Mouse (Mus musculus) embryo, embryonic 11 days (tissue): ENCODE data around the gene C1qtnf1.
A peak's percentile ranks its signal among the peaks of the same experiment; 100 is the strongest.

Source experiments
- DNase-seq: peaks from one replicate; pipeline ENCODE4 v3.0.0-alpha.2; 2015

The C1qtnf1 gene

DNA sequence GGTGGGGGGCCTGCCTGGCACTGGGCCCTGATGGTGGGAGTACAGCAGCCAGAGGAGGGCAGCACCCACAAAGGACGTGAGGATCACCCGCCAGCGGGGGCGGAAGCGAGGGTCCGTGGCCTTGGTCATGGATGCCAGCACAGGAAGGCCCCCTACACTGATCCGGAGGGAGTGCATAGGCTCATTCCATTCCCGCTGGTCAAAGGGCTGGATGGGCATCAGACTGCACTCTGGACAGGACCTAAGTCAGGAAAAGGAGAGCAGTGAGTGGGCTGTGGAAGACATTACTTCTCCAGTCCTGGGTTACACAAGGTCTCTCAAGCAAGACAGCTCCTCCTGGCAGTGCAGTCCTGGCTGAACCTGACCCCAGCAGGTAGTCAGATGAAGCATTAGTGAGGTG lies 16.7 kb upstream of the C1qtnf1 start:
- DNase-seq, result no peak

GRCm38 (mm10) chr11:118412601-118413000 lies 15.4 kb upstream of the C1qtnf1 start:
- no peak for DNase-seq

- no peak for DNase-seq
Measured at GRCm38 (mm10) chr11:118413055-118413454, 14.9 kb upstream of the C1qtnf1 start.

DNA sequence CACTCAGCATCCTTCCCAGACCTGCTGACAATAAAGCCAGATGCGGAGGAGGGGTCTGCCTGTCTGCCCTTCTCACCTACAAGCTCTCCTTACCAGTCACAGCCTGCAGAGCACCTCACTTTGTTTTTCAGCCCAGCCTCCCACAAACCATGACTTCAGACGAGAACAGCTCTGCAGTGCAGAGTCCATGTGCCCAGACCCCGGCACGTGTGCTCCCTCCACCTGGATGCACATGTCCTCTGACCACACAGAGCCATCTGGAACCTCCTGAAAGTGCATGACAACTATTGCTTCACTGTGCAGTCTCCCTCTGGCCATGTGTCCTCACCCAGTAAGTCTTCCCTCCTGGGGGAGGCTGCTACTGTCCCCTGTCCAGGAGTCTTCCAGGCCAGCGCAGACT lies 13.7 kb upstream of the C1qtnf1 start:
- DNase-seq, result no peak

- no peak for DNase-seq
Measured at GRCm38 (mm10) chr11:118415630-118416029, 12.4 kb upstream of the C1qtnf1 start.

DNA sequence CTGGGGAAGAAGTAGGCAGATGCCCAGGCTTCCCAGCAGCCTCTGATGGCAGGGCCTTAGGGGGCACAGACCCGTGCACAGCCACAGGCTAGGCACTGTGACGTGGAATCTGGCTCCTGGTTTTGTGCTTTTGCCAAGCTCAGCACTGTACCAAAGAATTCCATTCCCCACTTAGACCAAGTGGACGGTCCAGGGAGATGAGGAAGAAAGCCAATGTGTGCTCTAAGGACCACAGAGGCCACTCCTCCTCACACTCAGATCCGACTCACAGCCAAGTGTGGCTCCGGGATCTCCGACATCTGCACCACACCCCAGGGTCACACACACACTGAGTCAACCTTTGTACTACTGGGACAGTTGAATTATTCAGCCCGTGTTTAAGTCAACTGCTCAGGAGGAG lies 12.0 kb upstream of the C1qtnf1 start:
- no peak for DNase-seq

- DNase-seq, result no peak
Measured at GRCm38 (mm10) chr11:118417496-118417895, 10.5 kb upstream of the C1qtnf1 start.

GRCm38 (mm10) chr11:118418442-118418833 lies 9.6 kb upstream of the C1qtnf1 start:
- DNase-seq, result no peak

DNA sequence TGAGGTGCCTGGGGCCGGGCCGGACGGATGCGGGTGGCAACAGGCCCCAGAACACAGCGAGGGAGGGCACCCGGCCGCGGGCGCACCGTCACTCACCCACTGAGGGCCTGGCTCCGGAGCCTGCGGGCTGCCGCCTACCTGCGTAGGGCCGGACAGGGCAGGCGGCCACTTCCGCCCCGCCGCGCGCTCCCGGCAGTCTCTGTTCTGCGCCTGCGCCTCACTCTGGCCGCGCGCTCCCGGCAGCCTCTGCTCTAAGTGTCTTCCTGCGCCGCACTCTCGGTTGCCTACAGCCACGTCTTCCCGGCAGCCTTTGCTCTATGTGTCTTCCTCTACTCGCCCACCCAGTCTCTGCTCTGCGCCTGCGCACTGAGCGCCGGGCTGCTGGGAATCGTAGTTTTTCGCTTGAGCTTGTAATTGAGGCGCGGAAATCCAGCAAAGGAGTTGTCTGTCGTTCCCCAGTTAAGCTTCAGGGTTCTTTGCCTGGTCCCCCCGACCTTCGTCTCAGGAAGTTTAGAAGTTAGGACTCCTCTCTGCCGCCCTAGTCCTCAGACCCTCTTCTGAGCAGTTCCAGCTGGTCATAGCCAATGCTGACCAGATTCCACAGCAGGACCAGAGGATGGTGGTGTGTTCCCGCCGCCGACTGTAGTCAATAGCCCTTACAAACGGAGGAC lies 9.0 kb upstream of the C1qtnf1 start, which contains the start of gene Cant1:
Gene Cant1 (minus strand): TSS at position 253 of the 671 bp plus-strand sequence.
- peak; percentile 99 for DNase-seq

- no peak for DNase-seq
Measured at GRCm38 (mm10) chr11:118420261-118420660, 7.7 kb upstream of the C1qtnf1 start.

DNA sequence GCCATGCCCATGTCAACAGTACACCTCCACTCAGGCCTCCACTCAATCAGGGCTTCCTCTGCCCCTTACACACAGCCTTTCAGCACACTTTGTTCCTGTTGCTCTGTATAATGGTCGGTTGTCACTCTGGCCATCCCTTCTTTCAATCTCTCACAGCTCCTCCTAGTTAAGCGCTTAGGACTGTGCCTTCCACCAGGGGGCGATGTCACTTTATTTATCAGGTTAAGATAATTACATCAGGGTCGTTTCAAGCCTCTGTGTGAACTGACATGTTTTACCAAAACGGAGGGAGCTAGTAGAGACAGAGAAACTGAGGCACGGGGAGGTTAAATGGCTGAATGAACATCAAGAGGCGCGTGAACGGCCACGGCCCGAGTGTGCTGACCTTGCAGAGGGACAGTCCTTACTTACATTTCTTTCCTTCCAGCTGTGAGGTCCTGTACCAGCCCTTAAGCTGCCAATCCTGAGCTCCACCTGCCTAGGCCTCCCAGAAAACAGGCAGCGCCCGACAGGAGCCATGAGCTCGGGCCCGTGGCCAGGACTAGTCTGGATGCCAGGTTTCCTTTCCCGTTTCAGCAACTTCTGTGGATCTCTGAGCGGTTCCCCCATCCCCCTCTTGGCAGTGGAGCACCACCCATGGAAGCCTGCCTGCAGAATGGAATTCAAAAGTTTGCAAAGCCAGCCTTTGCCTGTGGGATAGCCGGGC lies 4.6 kb upstream of the C1qtnf1 start:
- DNase-seq, result peak; percentile 93

- no peak for DNase-seq
Measured at GRCm38 (mm10) chr11:118424621-118425335, 3.2 kb upstream of the C1qtnf1 start.

GRCm38 (mm10) chr11:118426765-118427164 lies 1.2 kb upstream of the C1qtnf1 start:
- no peak for DNase-seq

GRCm38 (mm10) chr11:118427266-118427779 lies 680 bp upstream of the C1qtnf1 start:
- DNase-seq, result no peak

GRCm38 (mm10) chr11:118428460-118428868 lies 461 bp downstream of the C1qtnf1 start:
- DNase-seq, result no peak

DNA sequence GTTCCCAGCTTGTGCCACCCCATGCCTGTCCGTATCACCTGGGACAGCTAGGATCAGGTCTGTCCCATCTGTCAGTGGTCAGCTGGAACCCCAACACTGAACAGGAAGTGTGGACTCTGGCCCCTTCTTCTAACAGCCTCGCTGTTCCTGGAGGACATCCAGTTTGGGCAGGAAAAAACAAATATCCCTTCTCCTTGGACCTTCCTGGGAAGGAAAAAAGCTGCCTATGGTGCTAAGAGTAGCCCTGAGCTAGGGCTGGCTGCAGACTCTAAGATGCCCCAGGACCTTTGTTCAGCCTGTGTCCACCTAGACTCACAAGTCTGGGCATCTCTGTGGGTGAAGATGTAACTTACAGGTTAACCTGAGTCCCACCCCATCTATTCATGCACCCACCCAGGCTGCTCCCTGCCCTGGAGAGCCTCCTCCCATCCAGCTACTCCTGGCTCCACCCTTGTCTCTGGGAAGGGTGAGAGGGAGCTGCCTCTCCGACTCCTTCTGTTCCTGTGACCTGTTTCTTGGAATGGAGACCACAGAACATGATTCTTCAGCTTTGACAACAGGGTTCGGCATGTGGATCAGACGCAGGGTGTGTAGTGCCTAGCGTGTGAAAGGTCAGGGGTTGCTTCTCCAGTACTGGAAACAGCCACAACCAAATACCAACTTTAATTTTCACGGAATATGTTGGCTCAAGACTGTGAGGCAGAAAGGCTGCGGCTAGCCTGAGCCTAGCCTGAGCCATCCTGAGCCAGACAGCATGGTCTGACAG lies 1.1 kb downstream of the C1qtnf1 start:
- DNase-seq, result no peak

- DNase-seq, result no peak
Measured at GRCm38 (mm10) chr11:118430291-118430885, 2.4 kb downstream of the C1qtnf1 start.

GRCm38 (mm10) chr11:118431100-118431948 lies 3.3 kb downstream of the C1qtnf1 start:
- DNase-seq, result no peak

- DNase-seq, result no peak
Measured at GRCm38 (mm10) chr11:118433398-118433868, 5.4 kb downstream of the C1qtnf1 start.

DNA sequence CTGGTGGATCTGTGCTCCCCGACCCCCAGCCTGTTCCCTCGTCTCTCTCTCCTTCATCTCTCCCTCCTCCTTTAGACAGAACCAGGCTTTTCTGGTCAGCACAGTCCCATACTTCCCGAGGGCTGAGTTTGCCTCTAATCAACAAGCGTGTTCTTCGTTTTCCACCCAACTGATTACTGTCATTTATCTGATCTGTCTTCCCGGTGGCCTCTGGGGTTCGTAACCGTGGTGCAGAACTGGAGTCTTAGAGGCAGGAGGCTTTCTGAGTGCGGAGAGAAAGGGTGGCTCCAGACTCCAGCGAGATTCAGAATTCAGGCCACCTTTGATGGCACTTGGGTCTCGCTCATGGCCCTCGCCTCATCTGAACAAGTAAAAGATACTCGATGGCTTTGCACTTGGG lies 6.1 kb downstream of the C1qtnf1 start:
- DNase-seq, result no peak

DNA sequence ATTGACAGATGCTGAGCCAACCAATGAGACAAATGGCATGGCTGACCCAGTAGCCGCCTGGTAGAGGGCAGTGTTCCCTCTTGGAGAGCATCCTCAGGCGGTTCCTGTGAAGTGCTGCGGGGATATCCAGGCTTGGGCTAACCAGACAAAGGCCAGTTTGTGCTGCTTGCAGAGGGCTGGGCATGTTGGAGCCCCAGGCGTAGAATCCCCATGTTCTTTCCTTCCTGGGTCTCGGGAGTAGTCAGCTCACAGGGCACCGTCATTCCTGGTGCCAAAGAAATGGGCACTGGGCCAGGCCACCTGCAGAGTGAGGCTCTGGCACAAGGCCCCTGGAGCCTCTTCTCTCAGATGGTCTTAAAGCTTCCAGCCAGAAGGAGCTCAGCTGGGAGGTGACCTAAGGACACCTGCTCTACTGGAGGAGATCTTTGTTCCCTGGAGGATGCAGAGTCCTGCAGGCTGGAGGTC lies 8.5 kb downstream of the C1qtnf1 start:
- DNase-seq, result no peak
